Mouse (Mus musculus): ENCODE measurements at regions not wholly inside any gene's neighbourhood (a gene's known extent, or its start where the extent isn't known, plus 50 kb on each side); places are given as distances from the start of the nearest gene placed in this dataset.

GRCm38 (mm10) chrX:57869648-57870047 is 152.9 kb upstream of the Zic3 start:
- in situ Hi-C loops (cut with MboI, MseI) = no loop called here

- in situ Hi-C loops (cut with MboI, MseI) = no loop called here
Measured at GRCm38 (mm10) chrX:57916705-57917104, 105.8 kb upstream of the Zic3 start.

- in situ Hi-C loops (cut with MboI, MseI) = no loop called here
Measured at GRCm38 (mm10) chrX:57917441-57918145, 104.9 kb upstream of the Zic3 start.

- in situ Hi-C loops (cut with MboI, MseI) = no loop called here
Measured at GRCm38 (mm10) chrX:57918181-57919115, 104.1 kb upstream of the Zic3 start.

- in situ Hi-C loops (cut with MboI, MseI) = loop anchor here in 1 of 2 experiments (10.0 kb wide), 1 partner anchor 485 kb away; no protein-coding TSS in a partner anchor
Measured at GRCm38 (mm10) chrX:57919886-57920285, 102.6 kb upstream of the Zic3 start.

- in situ Hi-C loops (cut with MboI, MseI) = loop anchor here in 1 of 2 experiments (10.0 kb wide), 1 partner anchor 486 kb away; no protein-coding TSS in a partner anchor
Measured at GRCm38 (mm10) chrX:57920376-57920775, 102.1 kb upstream of the Zic3 start.

- in situ Hi-C loops (cut with MboI, MseI) = loop anchor here in 1 of 2 experiments (10.0 kb wide), 1 partner anchor 486 kb away; no protein-coding TSS in a partner anchor
Measured at GRCm38 (mm10) chrX:57921294-57921693, 101.2 kb upstream of the Zic3 start.

- in situ Hi-C loops (cut with MboI, MseI) = loop anchor here in 1 of 2 experiments (10.0 kb wide), 1 partner anchor 487 kb away; no protein-coding TSS in a partner anchor
Measured at GRCm38 (mm10) chrX:57921821-57922449, 100.6 kb upstream of the Zic3 start.

GRCm38 (mm10) chrX:57923836-57924235 is 98.7 kb upstream of the Zic3 start:
- in situ Hi-C loops (cut with MboI, MseI) = loop anchor here in 1 of 2 experiments (10.0 kb wide), 1 partner anchor 489 kb away; no protein-coding TSS in a partner anchor

- in situ Hi-C loops (cut with MboI, MseI) = no loop called here
Measured at GRCm38 (mm10) chrX:57935621-57936020, 86.9 kb upstream of the Zic3 start.

GRCm38 (mm10) chrX:57938248-57938836 is 84.2 kb upstream of the Zic3 start:
- in situ Hi-C loops (cut with MboI, MseI) = no loop called here

- in situ Hi-C loops (cut with MboI, MseI) = no loop called here
Measured at GRCm38 (mm10) chrX:57950896-57951295, 71.6 kb upstream of the Zic3 start.

GRCm38 (mm10) chrX:57951301-57951700 is 71.2 kb upstream of the Zic3 start:
- in situ Hi-C loops (cut with MboI, MseI) = no loop called here

GRCm38 (mm10) chrX:57954594-57955185 is 67.8 kb upstream of the Zic3 start:
- in situ Hi-C loops (cut with MboI, MseI) = no loop called here
